26 mouse cellular contexts compared by ENCODE assay signal in genomic region chr6:100446804-100447203, GRCm38 (mm10).
DNase-seq lines count a peak whose midpoint lies in the region; ATAC-seq and TF ChIP-seq lines count a peak whose summit lies in the region.
"Had no signal": no experiment of that assay in that cellular context is flagged by ENCODE, and none has a peak within 500 bp of the region (broad histone marks: within the 10 kb centered on the region; RNA-seq: fewer than 3 reads in every experiment).

No protein-coding gene starts in this region.

- no peak overlapping the region for H3K27ac ChIP-seq in intestine, embryonic 14.5 days (ENCODE audit: low read depth)
- H3K27ac ChIP-seq in intestine, postnatal 0 days (ENCODE audit: low read depth, low read length) = no peak overlapping the region
- H3K27ac ChIP-seq: embryonic facial prominence, embryonic 12.5 days; embryonic facial prominence, embryonic 15.5 days; heart, embryonic 15.5 days; hindbrain, embryonic 14.5 days; hindbrain, postnatal 0 days had no signal

- ATAC-seq in intestine, embryonic 14.5 days (replicated peaks; ENCODE audit: low FRiP score, low TSS enrichment, low read depth) = 0 out of 2 replicates have a peak, but pooled peaks have one; percentile 10
- no peak for ATAC-seq in intestine, postnatal 0 days
- peak; percentile 48 to 53; a peak in 3 of 4 replicates for ATAC-seq in hematopoietic stem cell, adult 5-6 weeks (replicated peaks in 1 of 2; ENCODE audit: insufficient read depth in 1 of 2, low FRiP score in 2 of 2, low TSS enrichment in 1 of 2, low read depth in 1 of 2, poor library complexity in 2 of 2, severe bottlenecking in 2 of 2)
- ATAC-seq in megakaryocyte progenitor cell, adult 5-6 weeks (replicated peaks; ENCODE audit: poor library complexity) = 0 out of 2 replicates have a peak, but pooled peaks have one; percentile 42
- ATAC-seq: forebrain, embryonic 14.5 days; forebrain, postnatal 0 days; hindbrain, postnatal 0 days had no signal

- no peak overlapping the region for H3K4me3 ChIP-seq in intestine, embryonic 14.5 days (ENCODE audit: low read depth, low read length)
- H3K4me3 ChIP-seq in intestine, postnatal 0 days (ENCODE audit: low read depth, low read length) = no peak overlapping the region
- H3K4me3 ChIP-seq: embryonic facial prominence, embryonic 12.5 days; embryonic facial prominence, embryonic 15.5 days; heart, embryonic 12.5 days; heart, embryonic 15.5 days had no signal

- no peak overlapping the region for H3K9ac ChIP-seq in intestine, embryonic 14.5 days (ENCODE audit: low read length)
- H3K9ac ChIP-seq in intestine, postnatal 0 days (ENCODE audit: low read depth, low read length) = no peak overlapping the region
- H3K9ac ChIP-seq: embryonic facial prominence, embryonic 12.5 days; embryonic facial prominence, embryonic 15.5 days; forebrain, postnatal 0 days; heart, embryonic 12.5 days; heart, embryonic 15.5 days; hindbrain, embryonic 14.5 days had no signal

- H3K9me3 ChIP-seq in intestine, embryonic 14.5 days (ENCODE audit: control insufficient read depth, low read length) = peaks cover 6% of the 10 kb centered on the region; the same call in 1 of the 2 replicates
- H3K9me3 ChIP-seq in intestine, postnatal 0 days (ENCODE audit: control insufficient read depth) = 0 out of 2 replicates have a peak, but pooled peaks cover 3% of the 10 kb centered on the region
- H3K9me3 ChIP-seq: embryonic facial prominence, embryonic 15.5 days; heart, embryonic 15.5 days had no signal

- H3K27me3 ChIP-seq in intestine, embryonic 14.5 days (replicated peaks; ENCODE audit: control insufficient read depth, insufficient read depth, low read length) = no peaks in the 10 kb centered on the region
- no peaks in the 10 kb centered on the region for H3K27me3 ChIP-seq in intestine, postnatal 0 days (replicated peaks; ENCODE audit: control insufficient read depth, insufficient read depth, low read length)
- H3K27me3 ChIP-seq: CH12.LX; embryonic facial prominence, embryonic 12.5 days; embryonic facial prominence, embryonic 15.5 days had no signal

- H3K4me2 ChIP-seq in intestine, embryonic 14.5 days (ENCODE audit: low read length) = no peak overlapping the region
- no peak overlapping the region for H3K4me2 ChIP-seq in intestine, postnatal 0 days (replicated peaks; ENCODE audit: low read depth)
- H3K4me2 ChIP-seq: embryonic facial prominence, embryonic 12.5 days; embryonic facial prominence, embryonic 15.5 days; heart, embryonic 12.5 days; heart, embryonic 15.5 days; hindbrain, embryonic 14.5 days had no signal

- H3K4me1 ChIP-seq in intestine, embryonic 14.5 days (replicated peaks; ENCODE audit: control insufficient read depth, insufficient read depth, low read length) = peaks cover 9% of the 10 kb centered on the region; the same call in 1 of the 2 replicates
- no peaks in the 10 kb centered on the region for H3K4me1 ChIP-seq in intestine, postnatal 0 days (replicated peaks; ENCODE audit: control insufficient read depth, insufficient read depth, low read length)

- TF ChIP-seq CTCF in intestine, postnatal 0 days (IDR thresholded peaks at IDR 0.05; ENCODE audit: low read depth) = no peak

- DNase-seq in intestine, embryonic 14.5 days (ENCODE audit: low spot score) = no peak
- DNase-seq in 416B (ENCODE audit: low read depth) = peak; percentile 52
- DNase-seq in testis, postnatal 14 days (ENCODE audit: low spot score) = no peak
- no peak for DNase-seq in embryo, embryonic 9.5 days (ENCODE audit: extremely low spot score)
- DNase-seq: adrenal gland, adult 2 months; adrenal gland, postnatal 25 days; B cell, adult 2 months; cerebellum, adult 11-12 months; cerebellum, adult 8-10 months; forebrain, postnatal 0 days; gastrocnemius, postnatal 25 days; heart, adult 18-20 months; heart, postnatal 10 days; heart, postnatal 36 days had no signal

- H3K36me3 ChIP-seq in intestine, embryonic 14.5 days (ENCODE audit: control insufficient read depth, insufficient read depth, low read length) = no peaks in the 10 kb centered on the region
- H3K36me3 ChIP-seq in intestine, postnatal 0 days (ENCODE audit: control insufficient read depth, insufficient read depth) = no peaks in the 10 kb centered on the region
- H3K36me3 ChIP-seq: embryonic facial prominence, embryonic 12.5 days; embryonic facial prominence, embryonic 15.5 days; G1E; heart, embryonic 12.5 days; heart, embryonic 15.5 days had no signal

- WGBS in intestine, embryonic 14.5 days = 61% methylated on average over 4 of the region's 4 CpGs
- 59% methylated on average over 4 of the region's 4 CpGs for WGBS in intestine, postnatal 0 days
